Mouse (Mus musculus) thymus, adult 2 months (tissue): ENCODE measurements at regions not wholly inside any gene's neighbourhood (a gene's known extent, or its start where the extent isn't known, plus 50 kb on each side); places are given as distances from the start of the nearest gene placed in this dataset.

Experiments used
- CTCF ChIP-seq: fragments of 200-500 bp; IDR thresholded peaks from 2 replicates; pipeline ENCODE4 v1.5.1; 2012; ENCODE audit warnings: mild to moderate bottlenecking, control low read depth, low read length, moderate library complexity, borderline replicate concordance; ENCODE audit not compliant: control insufficient read depth, poor library complexity, insufficient read depth; ENCODE audit errors: extremely low read depth
- POLR2A ChIP-seq: fragments of 200-500 bp; IDR thresholded peaks from 2 replicates; pipeline ENCODE4 v1.6.1; 2012; ENCODE audit warnings: mild to moderate bottlenecking, low read length, control low read depth, moderate library complexity; ENCODE audit not compliant: control insufficient read depth, poor library complexity, insufficient read depth; ENCODE audit errors: extremely low read depth

DNA sequence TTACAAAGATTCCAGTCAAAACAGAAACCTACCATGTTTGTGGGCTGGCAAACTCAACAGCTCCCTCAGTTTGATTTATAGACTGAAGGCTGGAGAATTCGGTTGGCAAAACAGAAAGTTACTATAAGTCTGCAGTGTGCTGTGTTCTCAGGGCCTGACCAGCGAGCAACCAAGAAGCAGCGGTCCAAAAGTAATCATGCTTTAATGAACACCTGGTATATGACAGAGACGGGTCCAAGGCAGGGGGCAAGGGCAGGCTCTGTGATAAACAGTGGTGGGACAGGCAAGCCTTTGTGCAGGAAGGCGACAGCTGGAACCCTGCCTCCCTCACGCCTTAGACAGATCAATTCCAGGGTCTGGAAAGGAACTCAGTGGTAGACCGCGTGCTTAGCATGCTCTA lies 161.9 kb downstream of the Utp6 start:
- no peak for TF ChIP-seq CTCF
- TF ChIP-seq POLR2A: no peak
